Mouse (Mus musculus) thymus, postnatal 36 days (tissue): ENCODE measurements around the gene Med21.

Source experiments
- DNase-seq, 2 experiments: peaks; one replicate each; pipeline ENCODE4 v3.0.0; 2022; ENCODE audit warnings: mixed read lengths in 2 of 2

Med21 gene

DNA sequence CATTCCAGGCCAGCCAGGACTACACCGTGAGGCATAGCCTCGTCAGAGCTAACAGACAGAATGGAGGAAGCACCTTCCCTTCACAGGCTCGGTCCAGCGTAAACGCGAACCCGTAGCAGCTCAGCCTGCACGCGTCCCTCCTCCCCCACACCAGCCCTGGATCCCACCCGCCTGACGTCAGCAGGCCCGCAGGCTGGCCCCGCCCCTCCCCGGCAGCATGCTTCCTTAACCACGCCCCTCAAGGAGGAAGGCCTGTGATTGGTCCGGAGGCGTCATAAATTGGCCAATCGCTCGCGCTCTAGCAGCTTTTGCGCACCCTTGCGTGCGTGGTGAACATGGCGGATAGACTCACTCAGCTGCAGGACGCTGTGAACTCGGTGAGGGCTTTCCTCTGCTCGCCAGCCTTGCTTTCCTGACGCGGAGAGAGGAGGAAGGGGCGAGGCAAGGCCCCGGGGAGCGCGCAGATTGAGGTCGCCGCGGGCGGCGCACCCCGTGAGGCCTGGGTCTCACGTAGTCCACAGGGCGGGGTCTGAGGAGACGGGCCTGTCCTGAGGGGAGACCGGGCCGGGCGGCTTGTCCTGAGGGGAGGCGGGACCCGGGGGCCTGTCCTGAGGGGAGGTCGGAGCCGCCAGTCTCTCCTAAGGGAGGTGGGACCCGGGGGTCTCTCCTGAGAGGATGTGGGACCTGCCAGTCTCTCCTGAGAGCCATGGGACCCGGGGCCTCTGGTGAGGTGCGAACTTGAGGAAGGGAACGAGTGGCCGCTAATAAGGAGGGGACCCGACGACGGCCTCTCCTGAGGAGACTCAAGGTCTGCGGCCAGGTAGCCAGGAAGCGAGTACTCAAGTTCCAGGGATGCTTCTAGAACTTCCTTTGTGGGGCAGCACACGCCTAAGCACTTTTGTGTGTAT is at the start of gene Med21, which contains the start of gene Tm7sf3:
Gene Med21 (plus strand): TSS at position 272 of the 908 bp plus-strand sequence.
Gene Tm7sf3 (minus strand): TSS at position 549 of the 908 bp plus-strand sequence.
- peak; percentile 99 for DNase-seq

DNA sequence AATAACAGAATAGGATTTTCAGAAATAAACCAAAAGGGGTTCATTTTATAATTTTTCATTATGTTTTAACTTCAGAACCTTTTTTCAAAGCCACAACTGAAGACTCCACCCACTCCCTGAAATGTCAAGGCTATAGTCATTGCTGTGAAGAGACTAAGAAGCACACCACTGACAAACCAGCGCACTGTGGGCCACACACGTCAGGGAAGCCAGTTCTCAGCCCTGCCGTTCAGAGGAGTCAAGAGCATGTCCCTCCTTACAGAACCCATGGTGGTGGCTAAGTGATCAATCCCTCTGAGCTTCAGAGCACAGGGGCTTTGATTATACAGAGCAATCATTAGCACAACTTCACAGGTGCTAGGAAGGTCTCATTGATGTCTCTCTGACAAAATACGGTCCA is 39.7 kb upstream of the Med21 start:
- no peak for DNase-seq

DNA sequence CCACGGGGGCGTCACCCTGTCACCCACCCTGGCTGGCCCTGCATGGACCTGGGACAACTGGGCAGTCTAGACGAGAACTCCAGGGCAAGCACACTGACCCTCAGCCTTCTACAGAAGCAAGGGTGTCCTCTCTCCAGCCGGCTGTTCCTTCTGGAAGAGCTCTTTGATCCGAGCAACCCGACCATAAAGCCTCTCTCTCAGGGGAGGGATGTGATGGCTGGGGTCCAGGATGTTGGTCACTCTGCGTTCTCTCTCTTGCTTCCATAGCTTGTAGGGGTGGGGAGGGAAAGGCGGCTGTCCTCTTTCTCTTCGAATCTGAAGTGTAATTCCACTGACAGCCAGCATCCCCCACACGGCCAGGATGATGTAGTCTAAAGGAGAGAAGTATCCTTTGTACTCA is 38.7 kb upstream of the Med21 start:
- DNase-seq, result no peak

DNA sequence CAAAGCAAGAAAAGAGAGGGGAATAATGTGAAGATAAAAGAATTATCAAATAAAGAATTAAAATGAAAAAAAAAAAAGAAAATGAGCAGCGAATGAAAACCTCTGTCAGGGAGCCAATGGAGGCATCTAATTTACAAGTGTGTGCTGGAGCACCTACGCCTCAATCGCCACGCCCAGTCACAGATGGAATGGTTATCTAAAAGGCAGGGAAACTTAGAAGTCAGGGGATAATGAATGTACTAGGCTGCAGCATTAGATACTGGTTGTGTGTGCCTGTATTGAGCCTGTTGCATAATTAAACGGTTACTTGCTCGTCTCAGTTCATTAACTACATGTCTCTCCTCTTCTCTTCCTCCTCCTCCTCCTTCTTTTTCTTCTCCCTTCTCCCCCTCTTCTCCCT is 31.0 kb upstream of the Med21 start:
- no peak for DNase-seq

DNA sequence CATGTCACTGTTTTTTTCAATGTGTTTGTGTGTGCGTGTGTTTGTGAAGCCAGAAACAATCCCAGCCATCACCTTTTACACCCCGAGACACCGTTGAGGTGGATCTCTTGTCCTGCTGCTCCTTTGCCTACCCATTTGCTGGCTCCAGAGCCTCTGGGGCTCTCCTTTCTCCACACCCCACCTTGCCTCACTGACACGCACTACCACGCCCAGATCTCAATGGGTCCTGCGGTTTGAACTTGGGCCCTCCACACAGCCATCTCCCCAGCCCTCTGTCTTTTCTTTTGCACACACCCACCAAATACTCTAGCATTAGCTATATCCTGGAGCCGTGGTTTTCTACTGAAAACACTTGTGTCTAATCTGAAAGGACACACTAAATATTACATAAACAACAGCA is 30.4 kb upstream of the Med21 start:
- no peak for DNase-seq

DNA sequence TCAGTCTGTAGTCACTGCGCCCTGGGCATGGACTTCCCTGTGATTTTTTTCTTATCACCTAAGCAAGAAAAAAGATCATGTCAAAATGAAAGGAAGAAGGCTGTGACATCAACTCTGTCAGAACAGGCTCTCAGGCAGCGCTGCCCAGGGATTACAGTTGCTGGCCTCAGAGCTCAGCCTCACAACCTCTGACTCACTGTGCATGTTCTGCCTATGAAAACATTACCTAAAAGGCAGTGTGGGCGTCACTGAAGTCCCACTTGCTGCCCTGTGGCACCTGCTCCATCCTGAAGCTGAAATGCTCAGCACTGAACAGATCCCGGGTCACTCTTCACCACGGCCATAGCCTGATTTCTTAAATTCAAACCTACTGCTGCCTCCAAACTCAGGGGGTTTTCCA is 29.6 kb upstream of the Med21 start:
- DNase-seq, result no peak

DNA sequence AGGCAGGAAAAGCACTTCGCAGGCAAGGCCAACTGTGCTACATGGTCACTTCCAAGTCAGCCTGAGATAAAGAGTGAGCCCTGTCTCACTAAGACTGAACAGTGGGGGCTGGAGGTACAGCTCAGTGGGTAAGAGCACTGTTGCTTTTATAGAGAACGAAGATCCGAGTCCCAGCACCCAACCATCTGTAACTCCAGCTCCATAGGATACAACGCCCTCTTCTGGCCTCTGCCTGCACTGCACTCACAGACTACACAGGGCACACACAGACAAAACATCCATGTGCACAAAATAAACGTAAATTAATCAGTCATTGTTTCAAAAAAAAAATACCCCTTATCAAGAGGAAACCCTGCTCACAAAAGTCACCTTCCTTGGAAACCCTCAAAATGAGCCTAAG is 28.4 kb upstream of the Med21 start:
- DNase-seq, result no peak

DNA sequence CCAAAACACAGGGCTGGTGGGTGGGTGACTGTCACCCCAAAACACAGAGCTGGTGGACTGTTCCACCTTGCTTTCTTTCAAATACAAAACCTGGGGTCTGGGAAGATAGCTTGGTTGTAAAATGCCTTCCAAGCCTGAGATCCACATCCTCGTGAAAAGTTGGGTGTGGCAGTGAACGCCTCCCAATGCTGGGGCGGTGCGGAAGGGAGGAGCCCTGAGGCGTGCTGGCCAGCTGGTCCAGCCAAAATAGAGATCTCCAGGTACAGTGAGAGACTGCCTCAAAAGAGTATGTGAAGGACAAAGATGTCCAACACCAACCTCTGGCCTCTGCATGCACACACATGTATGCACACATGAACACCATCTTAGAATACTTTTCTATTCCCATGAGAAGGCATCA is 27.8 kb upstream of the Med21 start:
- no peak for DNase-seq

DNA sequence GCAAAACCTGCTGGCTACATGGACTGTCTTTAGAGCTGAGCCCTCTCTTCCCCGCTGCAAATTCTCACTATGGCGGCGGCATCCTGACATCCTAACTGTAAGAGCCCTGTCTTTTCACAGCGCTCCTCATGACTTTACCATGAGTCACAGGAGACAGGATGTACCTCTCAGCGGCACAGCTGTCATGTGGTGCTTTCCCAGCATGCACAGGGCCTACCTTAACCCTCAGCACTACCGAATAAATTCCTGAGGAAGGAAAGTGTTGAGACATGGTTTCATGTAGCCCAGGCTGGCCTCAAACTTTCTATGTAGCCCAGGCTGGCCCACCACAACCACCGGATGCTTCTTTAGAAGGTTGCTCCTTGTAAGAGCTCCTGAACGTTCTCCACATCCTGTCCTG is 26.5 kb upstream of the Med21 start:
- DNase-seq, result no peak

DNA sequence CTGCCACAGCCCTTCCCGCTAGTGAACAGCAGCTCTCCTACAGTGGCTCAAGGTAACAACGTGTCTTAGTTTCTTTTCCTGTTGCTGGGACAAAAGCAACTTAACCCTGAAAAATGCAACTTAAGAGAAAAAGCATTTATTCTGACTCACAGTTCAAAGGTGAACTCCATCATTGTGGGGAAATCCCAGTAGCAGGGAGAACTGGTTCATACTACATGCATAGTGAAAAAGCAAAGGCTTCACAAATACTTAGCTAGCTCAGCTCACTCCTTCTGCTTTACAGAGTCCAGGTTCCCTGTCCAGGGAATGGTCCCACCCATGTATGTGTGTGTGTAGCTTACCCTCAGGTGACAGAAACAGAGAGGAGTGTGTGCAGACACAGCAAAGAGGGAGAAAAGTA is 25.7 kb upstream of the Med21 start:
- DNase-seq, result no peak

DNA sequence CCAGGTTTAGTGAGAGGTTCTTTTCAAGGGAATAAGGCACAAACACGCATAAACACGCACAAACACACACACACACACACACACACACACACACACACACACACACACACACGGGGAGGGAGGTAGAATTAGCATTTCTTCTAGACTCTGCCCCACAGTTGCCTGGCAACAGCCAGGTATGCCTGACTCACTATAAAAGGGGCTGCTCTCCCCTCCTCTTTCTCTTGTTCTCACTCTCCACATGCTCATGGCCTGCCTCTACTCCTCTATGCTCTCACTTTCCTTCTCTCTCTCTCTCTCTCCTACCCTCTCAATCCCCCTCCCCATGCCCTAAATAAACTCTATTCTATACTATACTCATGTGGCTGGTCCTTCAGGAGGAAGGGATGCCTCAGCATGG is 14.2 kb upstream of the Med21 start:
- no peak for DNase-seq

DNA sequence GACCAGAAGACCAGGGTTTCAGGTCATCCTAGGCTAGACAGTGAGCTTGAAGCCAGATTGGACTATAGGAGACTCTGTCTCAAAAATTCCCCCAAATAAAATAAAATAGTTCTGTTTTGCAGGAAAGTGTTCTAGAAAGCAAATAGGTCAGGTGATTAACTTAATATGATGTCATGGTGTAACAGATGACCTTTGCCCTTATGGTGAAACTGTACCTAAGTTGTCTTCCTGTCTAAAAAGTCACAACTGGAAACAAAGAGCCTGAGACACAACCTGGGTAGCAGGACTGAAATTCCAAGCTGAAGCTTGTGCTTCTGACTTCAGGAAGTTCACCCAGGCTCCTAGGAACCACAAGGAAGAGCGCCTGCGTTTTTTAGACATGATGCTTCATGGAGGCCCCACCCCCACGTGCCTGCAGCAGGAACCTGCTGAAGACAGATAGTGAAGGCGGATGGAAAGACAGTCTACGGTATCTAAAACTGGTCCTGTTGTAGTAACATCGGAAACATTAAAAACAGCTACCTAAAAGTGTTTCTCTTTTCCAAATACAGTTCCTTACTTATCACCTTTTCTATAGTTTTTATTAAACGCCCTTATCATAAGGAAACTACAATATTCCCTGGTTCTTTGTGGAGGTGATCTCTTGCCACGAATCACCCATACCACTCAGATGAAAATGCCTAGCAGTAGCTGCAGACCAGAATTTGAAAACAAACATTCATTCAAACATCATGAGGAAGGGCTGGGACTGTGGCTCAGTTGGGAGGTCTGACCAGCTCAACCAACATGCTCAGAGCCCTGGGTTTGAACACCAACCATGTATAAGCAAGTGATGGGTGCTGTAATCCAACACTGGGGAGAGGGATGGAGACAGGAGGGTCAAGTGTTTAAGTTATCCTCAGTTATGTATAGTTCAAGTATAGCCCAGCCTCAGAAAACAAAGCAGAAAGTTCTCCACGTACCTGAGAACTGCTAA is 12.3 kb upstream of the Med21 start:
- no peak for DNase-seq

DNA sequence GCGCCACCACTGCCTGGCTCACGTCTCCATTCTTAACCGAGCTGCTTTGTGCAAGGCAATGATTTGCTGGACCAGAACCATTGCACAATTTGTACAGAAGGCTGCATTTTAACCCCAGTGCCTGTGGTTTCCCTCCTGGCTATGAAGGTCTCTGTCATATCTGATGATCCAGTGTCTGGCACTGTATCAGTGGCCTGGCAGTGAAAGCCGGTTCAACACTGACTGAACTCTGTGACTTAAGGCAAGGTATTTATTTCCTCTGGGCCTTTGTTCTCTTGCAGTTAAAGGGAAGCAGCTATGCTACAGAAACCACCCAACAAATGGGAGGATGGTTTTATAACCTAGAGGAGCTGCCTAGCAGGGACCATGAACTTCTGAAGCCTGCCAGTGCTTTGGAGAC is 11.4 kb upstream of the Med21 start:
- DNase-seq, result no peak

DNA sequence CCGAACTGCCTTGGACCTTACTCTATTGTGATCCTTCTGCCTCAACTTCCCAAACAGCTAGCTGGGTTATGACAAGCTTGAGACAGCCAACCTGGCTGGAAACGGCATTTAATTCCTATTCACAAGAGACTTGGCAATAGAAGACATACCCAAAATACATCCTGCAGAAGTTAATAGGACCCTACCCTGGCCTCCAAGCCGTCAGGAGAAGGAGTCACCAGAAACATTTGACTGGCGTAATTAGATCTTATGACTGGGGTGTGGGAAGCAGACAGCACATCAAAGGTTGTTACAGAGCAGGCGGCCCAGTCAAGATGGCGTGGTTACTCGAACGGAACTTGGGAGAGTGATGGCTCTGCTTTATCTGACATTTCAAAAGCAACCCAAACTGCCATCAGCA is 10.5 kb upstream of the Med21 start:
- DNase-seq, result no peak

DNA sequence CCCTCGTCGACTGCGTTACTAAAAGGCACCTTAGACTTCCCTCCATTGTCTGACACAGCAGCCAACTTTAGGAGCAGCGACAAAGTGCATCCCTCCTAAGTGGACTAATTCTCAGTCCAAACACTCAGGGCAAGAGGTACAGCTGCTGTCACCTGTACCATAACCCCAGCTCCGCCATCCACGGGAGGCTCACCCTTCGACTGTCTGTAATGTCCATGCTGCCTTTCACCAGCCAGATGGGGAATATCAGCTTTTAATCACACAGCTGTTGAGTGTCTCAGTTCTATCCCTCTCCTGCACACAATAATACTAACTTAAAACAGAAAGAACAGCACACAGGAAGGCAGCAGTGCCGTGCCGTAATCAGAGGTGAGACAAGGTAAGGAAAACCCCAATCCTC is 9.9 kb upstream of the Med21 start:
- DNase-seq, result no peak

DNA sequence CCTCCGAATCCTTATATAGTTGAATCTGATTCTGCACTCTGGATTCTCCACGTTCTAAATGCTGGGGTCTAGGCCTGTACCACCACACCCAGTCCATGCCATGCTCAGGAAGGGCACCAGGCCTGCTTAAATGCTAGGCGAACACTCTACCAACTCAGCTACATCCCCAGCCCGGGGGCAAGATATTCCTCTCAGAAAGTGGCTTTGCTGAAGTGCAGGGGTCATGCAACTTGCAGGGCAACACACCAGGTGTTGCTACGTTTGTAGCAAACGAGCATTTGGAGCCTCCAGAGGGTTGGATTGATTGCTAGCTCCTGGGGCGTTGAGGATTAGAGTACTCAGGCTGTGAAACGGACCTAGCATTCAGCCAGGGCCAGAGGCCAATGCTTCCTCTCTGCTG is 9.2 kb upstream of the Med21 start:
- no peak for DNase-seq

DNA sequence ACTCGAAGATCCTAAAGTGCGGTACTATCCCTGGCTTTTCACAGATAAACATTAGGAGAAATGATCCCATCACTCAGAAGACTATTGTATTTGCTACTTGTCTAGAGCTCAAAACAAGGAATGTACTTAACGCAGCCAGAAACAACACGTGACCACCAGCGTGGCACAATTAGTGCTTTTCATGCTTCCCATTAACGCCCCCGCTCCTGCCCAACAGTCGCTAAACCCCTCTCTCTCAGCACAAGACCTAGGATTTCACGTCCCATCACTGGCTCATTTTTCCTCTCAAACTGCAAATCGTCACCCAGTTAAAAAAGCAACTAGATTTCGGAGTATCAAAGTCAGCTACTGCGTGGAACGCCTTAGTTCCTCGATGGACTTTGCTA is 8.7 kb upstream of the Med21 start:
- no peak for DNase-seq

DNA sequence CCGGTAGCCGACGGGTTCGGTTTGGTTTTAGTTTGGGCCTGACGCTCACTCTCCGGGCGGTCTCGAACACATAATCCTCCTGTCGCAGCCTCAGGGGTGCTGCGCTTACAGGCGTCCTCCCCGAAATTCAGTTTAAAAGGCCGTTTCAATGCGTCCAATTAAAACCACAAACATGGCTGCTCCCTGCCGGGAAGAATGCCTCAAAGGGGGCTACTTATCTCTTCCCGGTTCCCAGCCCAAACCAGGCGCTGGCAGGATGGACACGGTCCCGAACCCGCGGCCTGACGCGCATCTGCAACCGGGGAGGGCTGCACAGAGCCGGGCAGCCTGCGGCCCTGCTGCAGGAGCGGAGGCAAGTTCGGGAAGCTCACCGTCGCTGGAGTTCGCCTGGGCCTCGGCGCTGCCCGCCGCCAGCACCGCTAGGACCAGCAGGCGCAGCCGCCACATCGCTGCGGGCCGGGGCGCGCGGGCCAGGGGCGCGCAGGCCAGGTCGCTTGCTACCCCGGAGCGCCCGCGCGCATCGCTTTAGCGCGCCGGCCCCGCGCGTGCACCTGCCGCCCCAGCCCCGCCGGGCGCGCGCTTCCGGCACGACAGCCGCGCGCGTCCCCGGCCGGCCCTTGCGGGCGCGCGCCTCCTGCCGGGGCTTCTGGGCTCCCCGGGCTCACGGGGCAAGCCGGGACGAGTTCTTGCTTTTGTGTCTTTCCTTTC is 8.2 kb upstream of the Med21 start:
- DNase-seq, result peak; percentile 77 to 86

DNA sequence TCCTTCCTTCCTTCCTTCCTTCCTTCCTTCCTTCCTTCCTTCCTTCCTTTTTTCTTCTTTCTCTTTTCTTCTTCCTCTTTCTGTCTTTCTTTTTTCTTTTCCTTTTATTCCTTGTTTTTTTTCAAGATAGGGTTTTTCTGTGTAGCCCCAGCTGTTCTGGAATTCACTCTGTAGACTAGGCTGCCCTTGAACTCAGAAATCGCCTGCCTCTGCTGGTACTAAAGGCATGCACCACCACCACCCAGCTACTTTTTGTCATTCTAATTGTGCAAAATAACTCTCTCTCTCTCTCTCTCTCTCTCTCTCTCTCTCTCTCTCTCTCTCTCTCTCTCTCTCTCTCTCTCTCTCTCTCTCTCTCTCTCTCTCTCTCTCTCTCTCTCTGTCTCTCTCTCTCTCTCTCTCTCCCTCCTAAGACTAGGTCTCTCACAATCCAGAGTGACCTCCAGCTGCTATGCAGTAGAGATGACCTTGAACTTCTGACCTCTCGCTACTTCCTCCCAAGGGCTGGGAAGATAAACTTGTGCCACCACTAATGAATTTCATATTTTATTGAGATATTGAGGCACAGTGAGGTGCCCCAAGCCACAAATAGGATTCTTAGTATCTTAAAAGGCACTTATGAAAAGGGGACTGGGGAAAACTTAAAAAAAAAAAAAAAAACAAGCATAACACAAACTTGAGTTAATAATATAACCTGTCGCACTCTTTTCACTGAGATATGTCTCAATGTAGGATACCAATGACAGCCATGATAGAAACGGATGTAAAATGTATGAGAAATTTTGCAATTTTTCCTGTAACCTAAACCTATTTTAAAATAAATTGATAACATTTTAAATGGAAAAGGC is 7.4 kb upstream of the Med21 start:
- no peak for DNase-seq

DNA sequence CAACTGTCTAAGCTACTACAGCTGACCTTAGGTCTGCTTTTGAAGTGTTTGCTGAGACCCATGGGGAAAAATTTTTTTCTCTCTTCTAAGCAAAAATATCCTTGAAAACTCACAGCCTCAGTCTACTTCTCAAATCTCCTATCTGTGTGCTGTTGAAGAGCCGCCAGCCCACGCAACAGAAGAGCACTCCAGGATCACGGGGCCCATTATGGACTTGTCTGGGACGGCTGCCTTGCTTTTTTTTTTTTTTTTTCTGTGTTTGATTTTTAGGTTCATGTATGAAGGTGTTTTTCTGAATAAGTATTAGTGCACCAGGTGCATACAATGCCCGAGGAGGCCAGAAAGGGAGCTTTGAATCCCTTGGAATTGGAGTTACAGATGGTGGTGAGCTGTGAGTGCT is 5.9 kb upstream of the Med21 start:
- DNase-seq, result no peak

DNA sequence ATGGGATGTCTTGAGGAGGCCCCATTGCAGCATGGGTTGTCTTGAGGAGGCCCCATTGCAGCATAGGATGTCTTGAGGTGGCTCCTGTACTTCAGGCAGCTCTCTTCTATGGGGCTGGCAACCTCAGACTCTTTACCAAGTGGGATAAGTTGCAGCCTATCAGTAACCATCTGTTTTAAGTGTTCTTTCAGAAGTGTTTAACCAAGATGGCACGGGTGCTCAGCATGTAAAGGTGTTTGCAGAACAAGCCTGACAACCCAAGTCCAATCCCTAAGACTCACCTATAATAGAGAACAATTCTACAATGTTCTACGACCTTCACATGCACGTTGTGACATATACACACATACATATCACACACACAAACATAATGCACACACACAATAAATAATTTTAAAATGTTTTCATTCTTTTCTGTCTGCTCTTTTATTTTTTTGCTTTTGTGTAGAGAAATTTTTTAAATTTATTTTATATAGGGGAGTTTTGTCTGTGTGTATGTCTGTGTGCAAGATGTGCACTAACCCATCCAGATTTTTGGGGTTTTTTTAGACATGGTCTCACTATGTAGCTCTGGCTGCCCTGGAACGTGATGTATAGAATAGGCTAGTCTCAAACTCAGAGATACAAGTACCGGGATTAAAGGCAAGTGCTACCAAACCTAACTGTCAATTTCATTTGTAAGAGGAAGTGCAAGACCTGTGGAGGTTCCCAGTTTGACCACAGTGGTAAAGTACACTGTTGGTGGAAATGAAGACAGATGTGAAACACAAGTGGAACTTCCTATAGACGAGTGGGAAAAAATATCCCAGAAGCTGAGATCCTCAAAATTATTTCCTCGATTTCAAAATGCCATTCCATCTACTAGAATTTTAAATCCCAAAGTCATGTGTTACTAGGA is 2.0 kb upstream of the Med21 start:
- DNase-seq, result no peak
